Mouse (Mus musculus): ENCODE results near the gene Gnaq. TPM values are rescaled to one million over a fixed set of nuclear protein-coding genes. Genes with fewer than 3 reads are reported as not detected.

Gnaq gene
- polyA plus RNA-seq, 1 experiment from 2014 or later: 52.7 TPM

- Histone ChIP-seq H3K4me2 (ENCODE audit: low read length) (no peak overlapping the region), H3K4me3 (replicated peaks; ENCODE audit: low read depth, low read length) (no peak overlapping the region), H3K27ac (replicated peaks; ENCODE audit: low read depth, low read length) (peak overlapping the region; percentile 10; the same call in 1 of the 2 replicates), H3K4me1 (ENCODE audit: control insufficient read depth, insufficient read depth, low read length) (peaks cover 15% of the 10 kb centered on the region), H3K27me3 (ENCODE audit: control insufficient read depth, insufficient read depth, low read length) (no peaks in the 10 kb centered on the region), H3K36me3 (ENCODE audit: control insufficient read depth, insufficient read depth, low read length) (0 out of 2 replicates have a peak, but pooled peaks cover 3% of the 10 kb centered on the region), H3K9me3 (ENCODE audit: control insufficient read depth, low read length) (no peaks in the 10 kb centered on the region), H3K9ac (replicated peaks; ENCODE audit: low read length) (no peak overlapping the region)
- ATAC-seq (ENCODE audit: low FRiP score, low TSS enrichment) (no peak), DNase-seq (peak; percentile 71)
- 16% methylated on average over 4 of the region's 4 CpGs for WGBS
Measured at GRCm38 (mm10) chr19:16314295-16314821, 181.7 kb downstream of the Gnaq start.

DNA sequence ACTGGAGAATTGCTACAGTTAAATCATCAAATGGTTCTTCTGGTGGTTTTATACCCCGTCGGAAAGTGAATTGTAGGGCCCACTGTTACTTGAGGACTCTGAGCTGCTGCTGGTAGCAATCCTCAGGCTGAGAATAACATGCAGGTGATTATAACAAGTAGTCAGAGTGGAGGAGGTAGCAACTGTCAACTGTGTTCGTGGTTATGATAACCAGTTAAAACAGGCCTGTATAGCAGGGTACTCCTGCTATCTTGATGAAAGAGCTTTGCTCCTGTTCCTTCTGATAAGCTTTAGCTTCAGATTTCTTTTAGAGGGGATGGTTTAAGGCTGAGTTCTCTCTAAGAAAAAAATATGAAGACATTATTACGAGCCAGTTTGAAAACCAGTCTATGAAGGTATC is 182.9 kb downstream of the Gnaq start:
- 92% methylated on average over 4 of the region's 4 CpGs for WGBS
- H3K4me3 ChIP-seq (replicated peaks; ENCODE audit: low read depth, low read length): no peak overlapping the region
- H3K9ac ChIP-seq (replicated peaks; ENCODE audit: low read length): no peak overlapping the region
- no peak overlapping the region for H3K27ac ChIP-seq (replicated peaks; ENCODE audit: low read depth, low read length)
- H3K36me3 ChIP-seq (ENCODE audit: control insufficient read depth, insufficient read depth, low read length): 0 out of 2 replicates have a peak, but pooled peaks cover 3% of the 10 kb centered on the region
- ATAC-seq (ENCODE audit: low FRiP score, low TSS enrichment): no peak
- peaks cover 15% of the 10 kb centered on the region for H3K4me1 ChIP-seq (ENCODE audit: control insufficient read depth, insufficient read depth, low read length)
- no peaks in the 10 kb centered on the region for H3K9me3 ChIP-seq (ENCODE audit: control insufficient read depth, low read length)
- no peak overlapping the region for H3K4me2 ChIP-seq (ENCODE audit: low read length)
- no peak for DNase-seq
- no peaks in the 10 kb centered on the region for H3K27me3 ChIP-seq (ENCODE audit: control insufficient read depth, insufficient read depth, low read length)

GRCm38 (mm10) chr19:16318128-16318811 is 185.6 kb downstream of the Gnaq start:
- H3K4me1 ChIP-seq (ENCODE audit: control insufficient read depth, insufficient read depth, low read length): peaks cover 15% of the 10 kb centered on the region; the same call in 1 of the 2 replicates
- H3K27me3 ChIP-seq (ENCODE audit: control insufficient read depth, insufficient read depth, low read length): no peaks in the 10 kb centered on the region
- no peak overlapping the region for H3K4me3 ChIP-seq (replicated peaks; ENCODE audit: low read depth, low read length)
- H3K4me2 ChIP-seq (ENCODE audit: low read length): no peak overlapping the region
- 71% methylated on average over 14 of the region's 14 CpGs for WGBS
- 0 out of 2 replicates have a peak, but pooled peaks cover 8% of the 10 kb centered on the region for H3K36me3 ChIP-seq (ENCODE audit: control insufficient read depth, insufficient read depth, low read length)
- H3K27ac ChIP-seq (replicated peaks; ENCODE audit: low read depth, low read length): no peak overlapping the region
- H3K9me3 ChIP-seq (ENCODE audit: control insufficient read depth, low read length): no peaks in the 10 kb centered on the region
- DNase-seq (no peak), ATAC-seq (ENCODE audit: low FRiP score, low TSS enrichment) (no peak)
- H3K9ac ChIP-seq (replicated peaks; ENCODE audit: low read length): no peak overlapping the region

- Histone ChIP-seq H3K9ac (replicated peaks; ENCODE audit: low read length) (no peak overlapping the region), H3K4me1 (ENCODE audit: control insufficient read depth, insufficient read depth, low read length) (peaks cover 4% of the 10 kb centered on the region; the same call in 1 of the 2 replicates), H3K36me3 (ENCODE audit: control insufficient read depth, insufficient read depth, low read length) (0 out of 2 replicates have a peak, but pooled peaks cover 8% of the 10 kb centered on the region), H3K9me3 (ENCODE audit: control insufficient read depth, low read length) (no peaks in the 10 kb centered on the region), H3K27me3 (ENCODE audit: control insufficient read depth, insufficient read depth, low read length) (no peaks in the 10 kb centered on the region), H3K27ac (replicated peaks; ENCODE audit: low read depth, low read length) (no peak overlapping the region), H3K4me2 (ENCODE audit: low read length) (no peak overlapping the region), H3K4me3 (replicated peaks; ENCODE audit: low read depth, low read length) (no peak overlapping the region)
- 84% methylated on average over 7 of the region's 7 CpGs for WGBS
- ATAC-seq (ENCODE audit: low FRiP score, low TSS enrichment) (no peak), DNase-seq (no peak)
Measured at GRCm38 (mm10) chr19:16319986-16320385, 187.4 kb downstream of the Gnaq start.

GRCm38 (mm10) chr19:16322986-16323385 is 190.4 kb downstream of the Gnaq start:
- Histone ChIP-seq H3K9me3 (ENCODE audit: control insufficient read depth, low read length) (no peaks in the 10 kb centered on the region), H3K27ac (replicated peaks; ENCODE audit: low read depth, low read length) (no peak overlapping the region), H3K27me3 (ENCODE audit: control insufficient read depth, insufficient read depth, low read length) (no peaks in the 10 kb centered on the region), H3K4me3 (replicated peaks; ENCODE audit: low read depth, low read length) (no peak overlapping the region), H3K4me1 (ENCODE audit: control insufficient read depth, insufficient read depth, low read length) (peaks cover 16% of the 10 kb centered on the region), H3K36me3 (ENCODE audit: control insufficient read depth, insufficient read depth, low read length) (0 out of 2 replicates have a peak, but pooled peaks cover 5% of the 10 kb centered on the region), H3K4me2 (ENCODE audit: low read length) (no peak overlapping the region), H3K9ac (replicated peaks; ENCODE audit: low read length) (no peak overlapping the region)
- ATAC-seq (ENCODE audit: low FRiP score, low TSS enrichment) (no peak), DNase-seq (no peak)
- 94% methylated on average over 6 of the region's 6 CpGs for WGBS

GRCm38 (mm10) chr19:16324239-16324638 is 191.6 kb downstream of the Gnaq start:
- WGBS: 95% methylated on average over 3 of the region's 3 CpGs
- H3K4me1 ChIP-seq (ENCODE audit: control insufficient read depth, insufficient read depth, low read length): peaks cover 28% of the 10 kb centered on the region
- H3K9ac ChIP-seq (replicated peaks; ENCODE audit: low read length): no peak overlapping the region
- 0 out of 2 replicates have a peak, but pooled peaks cover 5% of the 10 kb centered on the region for H3K36me3 ChIP-seq (ENCODE audit: control insufficient read depth, insufficient read depth, low read length)
- no peak overlapping the region for H3K27ac ChIP-seq (replicated peaks; ENCODE audit: low read depth, low read length)
- no peaks in the 10 kb centered on the region for H3K27me3 ChIP-seq (ENCODE audit: control insufficient read depth, insufficient read depth, low read length)
- ATAC-seq (ENCODE audit: low FRiP score, low TSS enrichment): no peak
- no peak overlapping the region for H3K4me2 ChIP-seq (ENCODE audit: low read length)
- H3K9me3 ChIP-seq (ENCODE audit: control insufficient read depth, low read length): no peaks in the 10 kb centered on the region
- DNase-seq: peak; percentile 32
- no peak overlapping the region for H3K4me3 ChIP-seq (replicated peaks; ENCODE audit: low read depth, low read length)

DNA sequence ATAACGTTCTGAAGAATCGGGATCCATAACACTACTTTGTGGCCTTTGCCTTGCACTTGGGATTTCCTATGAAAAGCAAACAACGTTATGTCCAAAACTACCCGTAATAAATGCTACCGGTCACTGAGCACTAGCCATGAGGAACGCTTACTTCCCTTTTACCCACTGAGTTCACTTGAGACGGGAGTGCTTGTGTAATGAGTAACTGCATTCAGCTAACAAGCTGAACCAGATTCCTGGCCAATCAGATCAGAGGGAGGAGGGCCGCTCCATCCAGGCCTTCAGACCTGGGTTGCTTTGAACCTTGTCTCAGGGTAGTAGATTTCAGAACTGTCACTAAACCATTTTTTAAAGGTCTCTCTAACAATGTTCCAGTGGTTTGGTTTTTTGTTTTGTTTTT is 193.3 kb downstream of the Gnaq start:
- Histone ChIP-seq H3K27me3 (ENCODE audit: control insufficient read depth, insufficient read depth, low read length) (no peaks in the 10 kb centered on the region), H3K4me2 (ENCODE audit: low read length) (no peak overlapping the region), H3K4me3 (replicated peaks; ENCODE audit: low read depth, low read length) (no peak overlapping the region), H3K9me3 (ENCODE audit: control insufficient read depth, low read length) (no peaks in the 10 kb centered on the region), H3K36me3 (ENCODE audit: control insufficient read depth, insufficient read depth, low read length) (0 out of 2 replicates have a peak, but pooled peaks cover 5% of the 10 kb centered on the region), H3K4me1 (ENCODE audit: control insufficient read depth, insufficient read depth, low read length) (peaks cover 28% of the 10 kb centered on the region), H3K9ac (replicated peaks; ENCODE audit: low read length) (no peak overlapping the region), H3K27ac (replicated peaks; ENCODE audit: low read depth, low read length) (no peak overlapping the region)
- DNase-seq (no peak), ATAC-seq (ENCODE audit: low FRiP score, low TSS enrichment) (no peak)
- WGBS: 66% methylated on average over 8 of the region's 8 CpGs

GRCm38 (mm10) chr19:16327401-16328073 is 194.9 kb downstream of the Gnaq start:
- H3K9me3 ChIP-seq (ENCODE audit: control insufficient read depth, low read length): no peaks in the 10 kb centered on the region
- no peak overlapping the region for H3K4me3 ChIP-seq (replicated peaks; ENCODE audit: low read depth, low read length)
- no peak overlapping the region for H3K9ac ChIP-seq (replicated peaks; ENCODE audit: low read length)
- H3K4me2 ChIP-seq (ENCODE audit: low read length): peak overlapping the region; percentile 27; the same call in 1 of the 2 replicates
- DNase-seq (no peak), ATAC-seq (ENCODE audit: low FRiP score, low TSS enrichment) (no peak; the same call in 1 of the 2 replicates)
- no peaks in the 10 kb centered on the region for H3K27me3 ChIP-seq (ENCODE audit: control insufficient read depth, insufficient read depth, low read length)
- peak overlapping the region; percentile 76 for H3K27ac ChIP-seq (replicated peaks; ENCODE audit: low read depth, low read length)
- WGBS: 66% methylated on average over 10 of the region's 10 CpGs
- H3K36me3 ChIP-seq (ENCODE audit: control insufficient read depth, insufficient read depth, low read length): peaks cover 3% of the 10 kb centered on the region; the same call in 1 of the 2 replicates
- peaks cover 28% of the 10 kb centered on the region for H3K4me1 ChIP-seq (ENCODE audit: control insufficient read depth, insufficient read depth, low read length)

Data from midbrain, embryonic 14.5 days (tissue).